Mouse (Mus musculus): Measurements from ENCODE around the gene Smg5.
"Not testable (repeated sequence)": the region's sequence is repeated elsewhere in the genome, so short reads cannot be mapped to it uniquely, and the experiment has no call there.

The Smg5 gene

GRCm38 (mm10) chr3:88352907-88353306, 16.8 kb downstream of the Smg5 start:
- DNase-seq (ENCODE audit: extremely low spot score, low read depth, low spot score) = no peak

- DNase-seq (ENCODE audit: extremely low spot score, low read depth, low spot score) = no peak
Observed at GRCm38 (mm10) chr3:88354396-88355165, 18.5 kb downstream of the Smg5 start.

- DNase-seq (ENCODE audit: extremely low spot score, low read depth, low spot score) = no peak
Observed at GRCm38 (mm10) chr3:88359584-88359983, 23.5 kb downstream of the Smg5 start.

GRCm38 (mm10) chr3:88359989-88360388, 23.9 kb downstream of the Smg5 start:
- no peak for DNase-seq (ENCODE audit: extremely low spot score, low read depth, low spot score)

- no peak for DNase-seq (ENCODE audit: extremely low spot score, low read depth, low spot score)
Observed at GRCm38 (mm10) chr3:88361096-88361495, 25.0 kb downstream of the Smg5 start.

- no peak for DNase-seq (ENCODE audit: extremely low spot score, low read depth, low spot score)
Observed at GRCm38 (mm10) chr3:88361612-88362313, 25.7 kb downstream of the Smg5 start.

GRCm38 (mm10) chr3:88363700-88364099, 27.6 kb downstream of the Smg5 start:
- no peak for DNase-seq (ENCODE audit: extremely low spot score, low read depth, low spot score)

- no peak for DNase-seq (ENCODE audit: extremely low spot score, low read depth, low spot score)
Observed at GRCm38 (mm10) chr3:88364337-88364736, 28.3 kb downstream of the Smg5 start, which contains the start of gene Paqr6. Paqr6 (plus strand) TSS chr3:88364584.

- DNase-seq (ENCODE audit: extremely low spot score, low read depth, low spot score) = no peak
Observed at GRCm38 (mm10) chr3:88365705-88366361, 29.8 kb downstream of the Smg5 start.

- DNase-seq (ENCODE audit: extremely low spot score, low read depth, low spot score) = not testable (repeated sequence)
Observed at GRCm38 (mm10) chr3:88366830-88367428, 30.9 kb downstream of the Smg5 start.

GRCm38 (mm10) chr3:88367517-88367916, 31.5 kb downstream of the Smg5 start:
- DNase-seq (ENCODE audit: extremely low spot score, low read depth, low spot score) = not testable (repeated sequence)

- not testable (repeated sequence) for DNase-seq (ENCODE audit: extremely low spot score, low read depth, low spot score)
Observed at GRCm38 (mm10) chr3:88368511-88368910, 32.5 kb downstream of the Smg5 start.

- DNase-seq (ENCODE audit: extremely low spot score, low read depth, low spot score) = not testable (repeated sequence)
Observed at GRCm38 (mm10) chr3:88372643-88373042, 36.6 kb downstream of the Smg5 start, which contains the start of gene Bglap3. Bglap3 (minus strand) TSS chr3:88372743.

- DNase-seq (ENCODE audit: extremely low spot score, low read depth, low spot score) = not testable (repeated sequence)
Observed at GRCm38 (mm10) chr3:88375750-88376626, 39.9 kb downstream of the Smg5 start.

- not testable (repeated sequence) for DNase-seq (ENCODE audit: extremely low spot score, low read depth, low spot score)
Observed at GRCm38 (mm10) chr3:88376644-88377043, 40.6 kb downstream of the Smg5 start.

- DNase-seq (ENCODE audit: extremely low spot score, low read depth, low spot score) = not testable (repeated sequence)
Observed at GRCm38 (mm10) chr3:88378599-88378998, 42.5 kb downstream of the Smg5 start, which contains the start of gene Bglap2. Bglap2 (minus strand) TSS chr3:88378699.

GRCm38 (mm10) chr3:88381389-88382315, 45.6 kb downstream of the Smg5 start:
- not testable (repeated sequence) for DNase-seq (ENCODE audit: extremely low spot score, low read depth, low spot score)

GRCm38 (mm10) chr3:88382383-88382782, 46.3 kb downstream of the Smg5 start:
- not testable (repeated sequence) for DNase-seq (ENCODE audit: extremely low spot score, low read depth, low spot score)

GRCm38 (mm10) chr3:88384364-88384763, 48.3 kb downstream of the Smg5 start, which contains the start of gene Bglap:
Bglap (minus strand) TSS chr3:88384464.
- no peak for DNase-seq (ENCODE audit: extremely low spot score, low read depth, low spot score)

All from hindlimb bud, embryonic 11.5 days (tissue).